Mouse (Mus musculus) forebrain, embryonic 14.5 days (tissue): ENCODE measurements around the gene Kirrel3. TPM values are rescaled to one million over a fixed set of nuclear protein-coding genes. Genes with fewer than 3 reads are reported as not detected.

ENCODE experiments used
- ATAC-seq: fragments of 200-750 bp; cut with Nextera tagmentation; 2 replicates; pipeline ENCODE4 v1.8.0; 2017; ENCODE audit warnings: mild to moderate bottlenecking, moderate library complexity
- DNase-seq: peaks from one replicate; pipeline ENCODE4 v3.0.0-alpha.2; 2015; ENCODE audit warnings: low spot score
- H3K27ac ChIP-seq: fragments of 300-500 bp; sonication (generic); 2 replicates; pipeline ENCODE4 v1.5.1; 2014; ENCODE audit warnings: low read depth, mild to moderate bottlenecking, control low read depth, low read length, moderate library complexity
- H3K27me3 ChIP-seq: fragments of 300-500 bp; sonication (generic); replicated peaks from 2 replicates; pipeline ENCODE4 v1.6.1; 2014; ENCODE audit warnings: low read length, control low read depth, mixed read lengths; ENCODE audit not compliant: control insufficient read depth, insufficient read depth
- H3K36me3 ChIP-seq: fragments of 300-500 bp; sonication (generic); 2 replicates; pipeline ENCODE4 v1.6.1; 2014; ENCODE audit warnings: low read length, control low read depth; ENCODE audit not compliant: control insufficient read depth, insufficient read depth
- H3K4me1 ChIP-seq: fragments of 300-500 bp; sonication (generic); 2 replicates; pipeline ENCODE4 v1.6.1; 2014; ENCODE audit warnings: antibody characterized with exemption, low read length, control low read depth; ENCODE audit not compliant: control insufficient read depth, insufficient read depth
- H3K4me2 ChIP-seq: fragments of 300-500 bp; sonication (generic); 2 replicates; pipeline ENCODE4 v1.6.1; 2014; ENCODE audit warnings: mild to moderate bottlenecking, control low read depth, low read length
- H3K4me3 ChIP-seq: fragments of 300-500 bp; sonication (generic); 2 replicates; pipeline ENCODE4 v1.5.1; 2014; ENCODE audit warnings: low read depth, low read length, control low read depth
- H3K9ac ChIP-seq: fragments of 300-500 bp; sonication (generic); 2 replicates; pipeline ENCODE4 v1.6.1; 2014; ENCODE audit warnings: mild to moderate bottlenecking, low read length, control low read depth, moderate library complexity
- H3K9me3 ChIP-seq: fragments of 300-500 bp; sonication (generic); replicated peaks from 2 replicates; pipeline ENCODE4 v1.6.1; 2016; ENCODE audit warnings: low read length, control low read depth, mixed read lengths; ENCODE audit not compliant: control insufficient read depth
- WGBS: fragments of 180-500 bp; shearing (Covaris S2); extraction: QIAGEN DNeasy Blood & Tissue Kit; methylation state at CpG from one replicate; pipeline ENCODE4 v1.1.7; 2014; 5-methylcytosine and 5-hydroxymethylcytosine counted together
- polyA plus RNA-seq: library from polyadenylated mRNA; unstranded; fragments of >200 nt; fragmentation: Nextera tagmentation; extraction: Ambion mirVana; gene quantifications from 2 replicates; pipeline ENCODE4 v1.2.1, GENCODE M21; 2014

The Kirrel3 gene
- polyA plus RNA-seq, 1 experiment from 2014 or later = 31.0 TPM

GRCm38 (mm10) chr9:34538591-34539335 is 53.1 kb downstream of the Kirrel3 start:
- no peaks in the 10 kb centered on the region for H3K27me3 ChIP-seq
- no peak overlapping the region for H3K9ac ChIP-seq
- H3K4me2 ChIP-seq = no peak overlapping the region
- H3K4me3 ChIP-seq = no peak overlapping the region
- no peaks in the 10 kb centered on the region for H3K9me3 ChIP-seq
- no peaks in the 10 kb centered on the region for H3K36me3 ChIP-seq
- no peaks in the 10 kb centered on the region for H3K4me1 ChIP-seq
- H3K27ac ChIP-seq = no peak overlapping the region
- DNase-seq = no peak
- ATAC-seq = no peak
- 79% methylated on average over 7 of the region's 7 CpGs for WGBS

- H3K27ac ChIP-seq = no peak overlapping the region
- H3K4me3 ChIP-seq = no peak overlapping the region
- H3K9me3 ChIP-seq = no peaks in the 10 kb centered on the region
- H3K27me3 ChIP-seq = no peaks in the 10 kb centered on the region
- no peaks in the 10 kb centered on the region for H3K36me3 ChIP-seq
- H3K9ac ChIP-seq = no peak overlapping the region
- peak; percentile 56 for DNase-seq
- no peak for ATAC-seq
- 69% methylated on average over 2 of the region's 2 CpGs for WGBS
- H3K4me2 ChIP-seq = no peak overlapping the region
- H3K4me1 ChIP-seq = no peaks in the 10 kb centered on the region
Measured at GRCm38 (mm10) chr9:34541908-34542307, 56.2 kb downstream of the Kirrel3 start.

GRCm38 (mm10) chr9:34555699-34556098 is 70.0 kb downstream of the Kirrel3 start:
- H3K27ac ChIP-seq = no peak overlapping the region
- no peaks in the 10 kb centered on the region; the same call in 1 of the 2 replicates for H3K27me3 ChIP-seq
- peaks cover 26% of the 10 kb centered on the region for H3K4me1 ChIP-seq
- WGBS = 38% methylated on average over 2 of the region's 2 CpGs
- H3K4me3 ChIP-seq = no peak overlapping the region
- no peak overlapping the region for H3K4me2 ChIP-seq
- DNase-seq = no peak
- no peaks in the 10 kb centered on the region for H3K36me3 ChIP-seq
- no peaks in the 10 kb centered on the region for H3K9me3 ChIP-seq
- H3K9ac ChIP-seq = no peak overlapping the region
- no peak for ATAC-seq

- peaks cover 26% of the 10 kb centered on the region for H3K4me1 ChIP-seq
- H3K27me3 ChIP-seq = no peaks in the 10 kb centered on the region; the same call in 1 of the 2 replicates
- no peak overlapping the region for H3K9ac ChIP-seq
- no peak overlapping the region for H3K4me3 ChIP-seq
- peak; percentile 94 for DNase-seq
- H3K4me2 ChIP-seq = peak overlapping the region; percentile 29
- peak overlapping the region; percentile 40; the same call in 1 of the 2 replicates for H3K27ac ChIP-seq
- 6% methylated on average over 5 of the region's 5 CpGs for WGBS
- H3K36me3 ChIP-seq = no peaks in the 10 kb centered on the region
- H3K9me3 ChIP-seq = no peaks in the 10 kb centered on the region
- peak; percentile 90 for ATAC-seq
Measured at GRCm38 (mm10) chr9:34557846-34558245, 72.2 kb downstream of the Kirrel3 start.

- Histone ChIP-seq H3K9ac (no peak overlapping the region), H3K4me1 (peaks cover 26% of the 10 kb centered on the region)
Measured at GRCm38 (mm10) chr9:34558291-34558899, 72.7 kb downstream of the Kirrel3 start.

GRCm38 (mm10) chr9:34559102-34559501 is 73.4 kb downstream of the Kirrel3 start:
- H3K4me2 ChIP-seq = no peak overlapping the region
- ATAC-seq = no peak
- no peaks in the 10 kb centered on the region for H3K36me3 ChIP-seq
- no peaks in the 10 kb centered on the region for H3K9me3 ChIP-seq
- peak overlapping the region; percentile 58; the same call in 1 of the 2 replicates for H3K27ac ChIP-seq
- no peak for DNase-seq
- 87% methylated on average over 9 of the region's 9 CpGs for WGBS
- no peak overlapping the region for H3K4me3 ChIP-seq
- no peak overlapping the region for H3K9ac ChIP-seq
- H3K27me3 ChIP-seq = no peaks in the 10 kb centered on the region; the same call in 1 of the 2 replicates
- peaks cover 26% of the 10 kb centered on the region for H3K4me1 ChIP-seq

More at GRCm38 (mm10) chr9:34558291-34558899, 72.7 kb downstream of the Kirrel3 start:
- Histone ChIP-seq H3K27me3 (no peaks in the 10 kb centered on the region; the same call in 1 of the 2 replicates), H3K4me3 (no peak overlapping the region), H3K36me3 (no peaks in the 10 kb centered on the region), H3K27ac (peak overlapping the region; percentile 58; the same call in 1 of the 2 replicates), H3K4me2 (peak overlapping the region; percentile 29), H3K9me3 (no peaks in the 10 kb centered on the region)
- ATAC-seq (peak; percentile 87), DNase-seq (peak; percentile 85)
- WGBS = 4% methylated on average over 8 of the region's 8 CpGs

GRCm38 (mm10) chr9:34561281-34561680 is 75.6 kb downstream of the Kirrel3 start:
- H3K4me2 ChIP-seq = no peak overlapping the region
- 64% methylated on average over 1 of the region's 1 CpGs for WGBS

GRCm38 (mm10) chr9:34562437-34563000 is 76.8 kb downstream of the Kirrel3 start:
- no peaks in the 10 kb centered on the region for H3K36me3 ChIP-seq
- 62% methylated on average over 9 of the region's 9 CpGs for WGBS
- H3K27me3 ChIP-seq = no peaks in the 10 kb centered on the region; the same call in 1 of the 2 replicates
- DNase-seq (no peak), ATAC-seq (no peak)
- peaks cover 22% of the 10 kb centered on the region for H3K4me1 ChIP-seq
- no peak overlapping the region for H3K4me2 ChIP-seq
- H3K4me3 ChIP-seq = no peak overlapping the region
- H3K9me3 ChIP-seq = no peaks in the 10 kb centered on the region
- H3K27ac ChIP-seq = no peak overlapping the region
- no peak overlapping the region for H3K9ac ChIP-seq

More at GRCm38 (mm10) chr9:34561281-34561680, 75.6 kb downstream of the Kirrel3 start:
- Histone ChIP-seq H3K4me1 (peaks cover 26% of the 10 kb centered on the region), H3K27me3 (no peaks in the 10 kb centered on the region; the same call in 1 of the 2 replicates), H3K9me3 (no peaks in the 10 kb centered on the region), H3K9ac (no peak overlapping the region), H3K27ac (no peak overlapping the region), H3K4me3 (no peak overlapping the region), H3K36me3 (no peaks in the 10 kb centered on the region)
- no peak for DNase-seq
- no peak for ATAC-seq
